Mouse (Mus musculus): ENCODE data around the gene Gm20388. TPM values are rescaled to one million over a fixed set of nuclear protein-coding genes. Genes with fewer than 3 reads are reported as not detected.

Gm20388 gene
- total RNA-seq, 1 experiment, result 27.0 TPM

- H3K27ac ChIP-seq (ENCODE audit: insufficient read depth, low read depth, low read length, poor library complexity, severe bottlenecking), result no peak overlapping the region
- in situ Hi-C loops (cut with MboI; ENCODE audit: low sequenced_read_pairs in 2 of 2, unreplicated experiment in 2 of 2), result no loop called here
Measured at GRCm38 (mm10) chr8:121196726-121197668, 1286.4 kb downstream of the Gm20388 start.

DNA sequence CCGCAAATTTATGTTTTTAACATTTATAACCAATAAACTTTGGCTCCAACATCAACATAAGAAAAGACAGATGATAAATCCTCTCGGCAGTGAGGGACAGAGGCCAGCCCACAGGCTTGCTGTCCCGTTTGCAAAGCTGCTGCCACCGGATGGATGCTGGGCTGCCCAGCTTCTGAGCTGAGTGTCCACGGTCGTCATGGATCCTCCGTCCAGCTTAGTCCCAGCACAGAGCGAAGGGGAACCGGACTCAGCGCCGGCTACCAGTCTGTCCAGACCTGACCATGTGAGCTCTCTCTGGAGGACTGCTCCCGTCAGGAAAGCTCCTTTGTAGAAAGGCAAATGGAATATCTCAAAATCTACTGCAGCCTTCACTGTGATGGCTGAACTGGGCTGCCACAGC lies 1289.4 kb downstream of the Gm20388 start:
- in situ Hi-C loops (cut with MboI; ENCODE audit: low sequenced_read_pairs in 2 of 2, unreplicated experiment in 2 of 2), result no loop called here
- no peak overlapping the region for H3K4me3 ChIP-seq (ENCODE audit: insufficient read depth in 1 of 2, low read depth in 1 of 2, low read length in 2 of 2, poor library complexity in 1 of 2, severe bottlenecking in 1 of 2)
- no peak for DNase-seq (ENCODE audit: low read depth, low spot score)
- H3K36me3 ChIP-seq (ENCODE audit: control insufficient read depth, insufficient read depth, low read length, poor library complexity, severe bottlenecking), result no peaks in the 10 kb centered on the region
- no peak overlapping the region for H3K9ac ChIP-seq (ENCODE audit: insufficient read depth, low read depth, low read length, poor library complexity, severe bottlenecking)
- TF ChIP-seq ZNF384 (IDR thresholded peaks at IDR 0.05; ENCODE audit: low read depth, low read length) (no peak), CHD2 (IDR thresholded peaks at IDR 0.05; ENCODE audit: low read depth, low read length) (no peak), MAFK (IDR thresholded peaks at IDR 0.05; ENCODE audit: insufficient read depth, low read depth, low read length) (no peak)
- no peaks in the 10 kb centered on the region for H3K4me1 ChIP-seq (ENCODE audit: control insufficient read depth in 2 of 2, insufficient read depth in 2 of 2, low read length in 2 of 2, poor library complexity in 1 of 2)
- no peak overlapping the region for H3K27ac ChIP-seq (ENCODE audit: insufficient read depth, low read depth, low read length, poor library complexity, severe bottlenecking)
- no peaks in the 10 kb centered on the region for H3K9me3 ChIP-seq (ENCODE audit: control insufficient read depth, insufficient read depth, low read depth, low read length)

More at GRCm38 (mm10) chr8:121196726-121197668, 1286.4 kb downstream of the Gm20388 start:
- Histone ChIP-seq H3K4me1 (ENCODE audit: control insufficient read depth in 2 of 2, insufficient read depth in 2 of 2, low read length in 2 of 2, poor library complexity in 1 of 2) (no peaks in the 10 kb centered on the region), H3K9me3 (ENCODE audit: control insufficient read depth, insufficient read depth, low read depth, low read length) (no peaks in the 10 kb centered on the region), H3K36me3 (ENCODE audit: control insufficient read depth, insufficient read depth, low read length, poor library complexity, severe bottlenecking) (no peaks in the 10 kb centered on the region), H3K9ac (ENCODE audit: insufficient read depth, low read depth, low read length, poor library complexity, severe bottlenecking) (no peak overlapping the region), H3K4me3 (ENCODE audit: insufficient read depth in 1 of 2, low read depth in 1 of 2, low read length in 2 of 2, poor library complexity in 1 of 2, severe bottlenecking in 1 of 2) (no peak overlapping the region)
- TF ChIP-seq ZNF384 (IDR thresholded peaks at IDR 0.05; ENCODE audit: low read depth, low read length) (no peak), MAFK (IDR thresholded peaks at IDR 0.05; ENCODE audit: insufficient read depth, low read depth, low read length) (no peak), ZC3H11A (IDR thresholded peaks at IDR 0.05; ENCODE audit: borderline replicate concordance, low read depth, low read length) (no peak), HCFC1 (IDR thresholded peaks at IDR 0.05; ENCODE audit: borderline replicate concordance, insufficient read depth, low read length) (no peak), CHD2 (IDR thresholded peaks at IDR 0.05; ENCODE audit: low read depth, low read length) (no peak)
- DNase-seq (ENCODE audit: low read depth, low spot score), result no peak

- Histone ChIP-seq H3K27ac (ENCODE audit: insufficient read depth, low read depth, low read length, poor library complexity, severe bottlenecking) (no peak overlapping the region), H3K4me3 (ENCODE audit: insufficient read depth in 1 of 2, low read depth in 1 of 2, low read length in 2 of 2, poor library complexity in 1 of 2, severe bottlenecking in 1 of 2) (no peak overlapping the region), H3K36me3 (ENCODE audit: control insufficient read depth, insufficient read depth, low read length, poor library complexity, severe bottlenecking) (no peaks in the 10 kb centered on the region), H3K9ac (ENCODE audit: insufficient read depth, low read depth, low read length, poor library complexity, severe bottlenecking) (no peak overlapping the region), H3K9me3 (ENCODE audit: control insufficient read depth, insufficient read depth, low read depth, low read length) (no peaks in the 10 kb centered on the region), H3K4me1 (ENCODE audit: control insufficient read depth in 2 of 2, insufficient read depth in 2 of 2, low read length in 2 of 2, poor library complexity in 1 of 2) (no peaks in the 10 kb centered on the region)
- in situ Hi-C loops (cut with MboI; ENCODE audit: low sequenced_read_pairs in 2 of 2, unreplicated experiment in 2 of 2), result no loop called here
- TF ChIP-seq HCFC1 (IDR thresholded peaks at IDR 0.05; ENCODE audit: borderline replicate concordance, insufficient read depth, low read length) (no peak), MAFK (IDR thresholded peaks at IDR 0.05; ENCODE audit: insufficient read depth, low read depth, low read length) (no peak), ZNF384 (IDR thresholded peaks at IDR 0.05; ENCODE audit: low read depth, low read length) (no peak), ZC3H11A (IDR thresholded peaks at IDR 0.05; ENCODE audit: borderline replicate concordance, low read depth, low read length) (no peak), CHD2 (IDR thresholded peaks at IDR 0.05; ENCODE audit: low read depth, low read length) (no peak)
- DNase-seq (ENCODE audit: low read depth, low spot score), result no peak
Measured at GRCm38 (mm10) chr8:121200979-121201378, 1290.3 kb downstream of the Gm20388 start.

- in situ Hi-C loops (cut with MboI; ENCODE audit: low sequenced_read_pairs in 2 of 2, unreplicated experiment in 2 of 2), result no loop called here
- no peaks in the 10 kb centered on the region for H3K36me3 ChIP-seq (ENCODE audit: control insufficient read depth, insufficient read depth, low read length, poor library complexity, severe bottlenecking)
- H3K4me3 ChIP-seq (ENCODE audit: insufficient read depth in 1 of 2, low read depth in 1 of 2, low read length in 2 of 2, poor library complexity in 1 of 2, severe bottlenecking in 1 of 2), result no peak overlapping the region
- no peak overlapping the region for H3K27ac ChIP-seq (ENCODE audit: insufficient read depth, low read depth, low read length, poor library complexity, severe bottlenecking)
- H3K4me1 ChIP-seq (ENCODE audit: control insufficient read depth in 2 of 2, insufficient read depth in 2 of 2, low read length in 2 of 2, poor library complexity in 1 of 2), result no peaks in the 10 kb centered on the region
- no peaks in the 10 kb centered on the region for H3K9me3 ChIP-seq (ENCODE audit: control insufficient read depth, insufficient read depth, low read depth, low read length)
- no peak overlapping the region for H3K9ac ChIP-seq (ENCODE audit: insufficient read depth, low read depth, low read length, poor library complexity, severe bottlenecking)
- TF ChIP-seq ZNF384 (IDR thresholded peaks at IDR 0.05; ENCODE audit: low read depth, low read length), result no peak
- no peak for TF ChIP-seq HCFC1 (IDR thresholded peaks at IDR 0.05; ENCODE audit: borderline replicate concordance, insufficient read depth, low read length)
- TF ChIP-seq ZC3H11A (IDR thresholded peaks at IDR 0.05; ENCODE audit: borderline replicate concordance, low read depth, low read length), result no peak
- no peak for TF ChIP-seq MAFK (IDR thresholded peaks at IDR 0.05; ENCODE audit: insufficient read depth, low read depth, low read length)
- DNase-seq (ENCODE audit: low read depth, low spot score), result no peak
Measured at GRCm38 (mm10) chr8:121201651-121202050, 1291.0 kb downstream of the Gm20388 start.
